Mouse (Mus musculus) 416B (cell line): ENCODE data around the gene Diaph2.
"Not testable (repeated sequence)": the region's sequence is repeated elsewhere in the genome, so short reads cannot be mapped to it uniquely, and the experiment has no call there.

Experiments
- DNase-seq: peaks from one replicate; pipeline ENCODE4 v3.0.0; 2011; ENCODE audit warnings: low read depth

Diaph2 gene

GRCm38 (mm10) chrX:130287032-130287431 lies 537.5 kb downstream of the Diaph2 start:
- no peak for DNase-seq

DNA sequence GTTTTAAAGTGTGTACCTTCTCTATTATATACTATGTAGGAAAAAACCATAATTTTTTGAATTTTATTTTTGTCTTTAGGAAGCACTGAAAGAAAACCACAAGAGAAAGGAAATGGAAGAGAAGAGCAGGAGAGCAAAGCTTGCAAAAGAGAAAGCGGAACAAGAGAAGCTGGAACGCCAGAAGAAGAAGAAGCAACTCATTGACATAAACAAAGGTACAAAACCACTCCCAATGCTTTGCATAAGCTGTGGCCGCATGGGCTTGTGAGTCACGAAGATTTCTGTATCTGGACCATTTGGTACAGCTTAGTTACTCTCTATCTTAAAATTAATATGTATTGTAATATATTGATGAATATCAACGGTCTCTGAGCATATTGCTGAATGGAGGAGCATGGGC lies 540.2 kb downstream of the Diaph2 start:
- DNase-seq = no peak

DNA sequence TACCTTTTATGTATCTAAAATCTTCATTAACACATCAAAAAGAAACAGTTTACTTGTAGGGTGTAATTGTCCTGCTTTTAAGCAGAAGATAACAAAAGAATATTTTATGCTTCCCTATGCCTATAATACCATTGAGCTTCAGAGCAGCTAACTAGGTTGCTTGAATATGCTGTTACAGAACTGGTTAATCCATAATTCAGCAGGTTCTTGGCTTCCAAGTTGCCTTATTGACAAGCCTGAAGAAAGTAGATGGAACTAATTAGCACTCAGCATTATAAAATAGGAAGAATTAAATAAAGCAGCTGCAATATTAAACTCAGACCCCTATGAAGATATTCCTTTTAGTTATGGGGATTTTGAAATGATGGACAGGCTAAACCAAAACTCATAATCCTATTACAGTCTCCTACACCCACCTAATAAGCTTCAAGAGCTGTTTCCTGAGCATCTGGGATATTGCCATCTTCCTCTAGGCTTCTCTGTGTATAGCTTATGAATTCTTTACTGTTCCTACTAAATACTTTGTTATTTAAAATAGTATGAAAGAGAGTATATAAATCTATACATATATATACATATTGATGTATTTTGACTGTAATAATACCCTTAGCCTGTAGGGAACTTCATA lies 601.4 kb downstream of the Diaph2 start:
- no peak for DNase-seq

GRCm38 (mm10) chrX:130351480-130351879 lies 601.9 kb downstream of the Diaph2 start:
- no peak for DNase-seq

GRCm38 (mm10) chrX:130393508-130394145 lies 644.1 kb downstream of the Diaph2 start:
- DNase-seq = no peak

DNA sequence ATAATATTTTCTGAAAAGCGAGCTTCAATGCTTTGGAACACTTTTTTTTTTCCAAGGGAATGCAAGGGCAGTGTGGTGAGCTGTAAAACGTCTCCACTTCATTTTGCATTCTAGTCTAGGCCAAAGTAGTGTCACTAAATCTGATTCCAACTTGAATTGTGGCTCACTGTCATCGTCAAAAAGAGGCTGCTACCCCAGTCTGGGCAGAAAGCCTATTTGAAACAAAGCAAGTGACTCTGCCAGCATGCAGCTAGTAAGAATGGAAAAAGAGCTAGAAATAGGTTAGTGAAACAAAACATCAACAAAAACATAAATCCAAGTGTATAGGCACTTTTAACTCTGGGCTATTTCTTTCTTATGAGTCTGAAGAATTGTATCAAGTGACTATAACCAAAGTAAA lies 653.7 kb downstream of the Diaph2 start:
- no peak for DNase-seq

DNA sequence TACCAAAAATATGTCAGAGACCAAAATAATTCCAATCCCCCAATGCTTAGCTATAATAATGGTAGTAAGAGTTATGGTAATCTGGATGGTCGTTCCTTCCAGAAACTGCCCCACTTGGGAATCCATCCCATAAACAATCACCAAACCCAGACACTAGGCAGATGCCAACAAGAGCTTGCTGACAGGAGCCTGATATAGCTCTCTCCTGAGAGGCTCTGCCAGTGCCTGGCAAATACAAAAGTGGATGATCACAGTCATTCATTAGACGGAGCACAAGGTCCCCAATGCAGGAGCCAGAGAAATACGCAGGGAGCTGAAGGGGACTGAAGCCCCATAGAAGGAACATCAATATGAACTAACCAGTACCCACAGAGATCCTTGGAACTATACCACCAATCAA lies 657.9 kb downstream of the Diaph2 start:
- not testable (repeated sequence) for DNase-seq

GRCm38 (mm10) chrX:130408985-130409384 lies 659.4 kb downstream of the Diaph2 start:
- no peak for DNase-seq

- DNase-seq = peak; percentile 31
Observed at GRCm38 (mm10) chrX:130423134-130423533, 673.6 kb downstream of the Diaph2 start.

GRCm38 (mm10) chrX:130451822-130452487 lies 702.4 kb downstream of the Diaph2 start:
- DNase-seq = no peak

DNA sequence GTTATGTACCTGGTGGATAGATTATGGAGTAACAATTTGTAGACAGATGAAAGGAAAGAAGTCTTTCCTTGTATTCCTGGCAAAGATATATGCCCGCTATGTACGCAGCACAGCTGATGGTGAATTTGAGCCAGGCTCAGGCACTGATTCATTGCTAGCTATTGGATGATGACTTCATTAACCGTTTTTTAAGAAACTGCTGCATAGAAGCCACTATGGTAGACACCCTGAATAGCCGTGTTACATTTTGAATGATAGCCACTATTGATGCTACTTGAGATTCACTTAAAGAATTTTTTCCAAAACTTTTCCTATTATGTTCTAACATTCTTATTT lies 702.9 kb downstream of the Diaph2 start:
- DNase-seq = no peak

- no peak for DNase-seq
Observed at GRCm38 (mm10) chrX:130473133-130473532, 723.6 kb downstream of the Diaph2 start.

DNA sequence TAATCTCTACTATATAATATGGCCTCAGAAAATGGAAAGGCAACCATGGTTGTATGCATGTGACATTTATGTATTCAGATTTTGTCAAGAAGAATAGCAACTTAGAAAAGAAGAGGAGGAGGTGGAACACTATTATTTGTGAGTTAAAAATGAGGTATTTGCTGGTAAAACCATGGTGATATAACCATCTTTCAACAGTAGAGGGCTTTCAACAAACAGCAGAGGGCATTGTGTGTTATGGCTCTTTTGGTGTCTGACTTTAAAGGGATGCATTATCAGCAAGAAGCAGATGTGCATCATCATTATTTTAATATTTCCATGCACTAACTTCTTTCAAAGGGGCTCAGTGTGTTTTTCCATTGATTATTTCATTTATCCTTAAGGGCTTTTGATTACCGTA lies 731.3 kb downstream of the Diaph2 start:
- DNase-seq = peak; percentile 5

DNA sequence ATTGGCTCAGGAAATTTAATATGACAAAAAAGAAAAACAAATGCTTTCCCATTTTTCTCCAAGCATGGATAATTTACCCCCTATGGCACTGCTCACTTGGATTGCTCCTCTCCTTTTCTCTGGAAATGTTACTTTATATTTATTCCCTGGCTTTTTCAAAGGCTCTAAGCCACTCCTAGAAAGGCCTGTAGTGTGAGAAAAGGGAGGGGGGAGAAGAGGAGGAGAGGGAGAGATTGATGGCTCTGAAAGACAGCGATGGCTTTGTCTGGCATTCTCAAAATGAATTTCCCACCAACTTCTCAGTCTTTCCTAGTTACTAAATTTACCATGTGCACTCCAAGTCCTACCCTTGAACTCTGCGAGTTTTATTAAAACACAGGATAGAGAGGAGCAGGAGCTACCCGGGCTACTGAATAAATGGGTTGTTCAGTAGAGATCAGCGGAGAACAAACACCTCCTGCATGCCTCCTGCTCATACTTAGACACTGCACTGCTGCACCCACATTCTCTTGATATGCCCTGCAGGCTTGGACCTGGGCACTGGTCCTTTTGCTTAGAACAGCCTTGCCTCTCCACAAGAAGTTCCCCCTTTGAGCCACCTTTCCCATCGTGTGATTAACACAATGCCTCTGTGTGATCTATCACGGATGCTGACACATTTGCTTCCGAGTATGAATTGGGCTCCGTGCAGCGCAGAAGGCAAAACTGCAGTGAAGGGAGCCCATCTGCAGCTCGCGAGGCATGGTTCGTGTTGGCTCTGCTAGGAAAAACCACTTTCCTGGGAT lies 753.3 kb downstream of the Diaph2 start:
- no peak for DNase-seq

DNA sequence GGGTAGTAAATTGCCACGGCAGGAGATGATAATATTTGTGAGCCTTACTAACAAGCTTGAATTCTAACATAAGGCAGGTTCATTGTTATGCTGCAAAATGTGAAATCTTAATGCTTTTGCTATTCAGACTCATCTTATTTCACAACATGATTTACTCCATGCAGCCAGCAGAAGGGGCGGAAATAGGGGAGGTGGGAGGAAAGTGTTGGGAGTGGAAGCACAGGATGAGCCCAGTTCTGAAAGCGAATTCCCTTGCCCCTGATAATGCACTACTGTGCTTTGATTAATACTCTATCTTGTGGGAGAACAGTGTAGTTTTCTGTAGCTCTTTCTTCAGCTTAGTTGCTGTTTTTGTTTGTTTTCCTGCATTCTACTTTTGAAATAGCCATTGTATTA lies 753.9 kb downstream of the Diaph2 start:
- no peak for DNase-seq

DNA sequence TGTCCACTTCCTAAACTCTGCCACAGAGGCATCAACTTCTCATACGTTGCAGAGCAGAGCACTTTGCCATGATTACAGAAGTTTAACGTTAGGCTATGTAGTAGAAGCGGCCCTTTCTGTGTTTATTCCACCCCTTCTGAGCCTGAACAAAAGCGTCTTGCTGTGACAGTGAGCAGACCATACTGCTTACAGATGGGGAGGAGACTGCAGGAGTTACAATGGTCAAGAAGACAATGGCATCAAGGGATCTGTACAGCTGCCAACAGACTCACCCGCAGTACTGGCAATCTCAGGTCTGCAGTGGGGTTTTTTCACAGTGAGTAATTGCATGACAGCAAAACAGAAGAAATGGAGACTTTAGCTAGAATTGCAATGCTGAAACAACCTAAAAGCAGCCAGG lies 756.1 kb downstream of the Diaph2 start:
- DNase-seq = no peak
